Mouse (Mus musculus): ENCODE results near the gene 4430402I18Rik.

GRCm38 (mm10) chr19:28914598-28914997, 53.0 kb downstream of the 4430402I18Rik start:
- TF ChIP-seq CTCF (IDR thresholded peaks at IDR 0.05; ENCODE audit: low read depth) (no peak), EP300 (IDR thresholded peaks at IDR 0.05; ENCODE audit: low read depth) (no peak)

Measured in liver, embryonic 14.5 days (tissue).